Mouse (Mus musculus): ENCODE data around the gene Fbxl13. TPM values are rescaled to one million over a fixed set of nuclear protein-coding genes. Genes with fewer than 3 reads are reported as not detected.
A peak's percentile ranks its signal among the peaks of the same experiment; 100 is the strongest.

The Fbxl13 gene
- total and polyA plus RNA-seq, 3 experiments = 0.14 to 0.30 (median 0.19) TPM

- TF ChIP-seq MAZ (IDR thresholded peaks at IDR 0.05; ENCODE audit: low read depth, low read length) = no peak
- TF ChIP-seq MYC (IDR thresholded peaks at IDR 0.05; ENCODE audit: low read depth, low read length) = no peak
- no peak for TF ChIP-seq HCFC1 (IDR thresholded peaks at IDR 0.05; ENCODE audit: low read depth, low read length)
- TF ChIP-seq KAT2A (IDR thresholded peaks at IDR 0.05; ENCODE audit: insufficient replicate concordance, low read length) = no peak
- TF ChIP-seq POLR2AphosphoS2 (IDR thresholded peaks at IDR 0.05; ENCODE audit: low read depth, low read length) = no peak
- TF ChIP-seq SMC3 (IDR thresholded peaks at IDR 0.05; ENCODE audit: low read depth, low read length) = no peak
- no peak for TF ChIP-seq MAFK (IDR thresholded peaks at IDR 0.05; ENCODE audit: insufficient replicate concordance, low read length)
- TF ChIP-seq RCOR1 (conservative IDR thresholded peaks at IDR 0.05; ENCODE audit: low read depth, low read length) = no peak
- TF ChIP-seq NRF1 (IDR thresholded peaks at IDR 0.05; ENCODE audit: low read depth, low read length) = no peak
- no peak for TF ChIP-seq MXI1 (IDR thresholded peaks at IDR 0.05; ENCODE audit: low read depth, low read length)
- TF ChIP-seq UBTF (IDR thresholded peaks at IDR 0.05; ENCODE audit: low read depth, low read length) = no peak
- TF ChIP-seq IRF4 (IDR thresholded peaks at IDR 0.05; ENCODE audit: low read depth, low read length) = no peak
- no peak for TF ChIP-seq USF2 (conservative IDR thresholded peaks at IDR 0.05; ENCODE audit: low read depth, low read length)
- TF ChIP-seq CHD1 (IDR thresholded peaks at IDR 0.05; ENCODE audit: low read depth, low read length) = no peak
- no peak for TF ChIP-seq JUN (IDR thresholded peaks at IDR 0.05; ENCODE audit: insufficient read depth, low read depth, low read length)
- no peak for TF ChIP-seq POLR2A (IDR thresholded peaks at IDR 0.05; ENCODE audit: low read depth, low read length)
- no peak for TF ChIP-seq EP300 (IDR thresholded peaks at IDR 0.05; ENCODE audit: low read length)
- TF ChIP-seq USF1 (IDR thresholded peaks at IDR 0.05; ENCODE audit: low read depth, low read length) = no peak
- in situ Hi-C loops (cut with MboI; ENCODE audit: low pct_ligation_motif_present, low pct_unique_long_range_greater_than_20kb, low sequenced_read_pairs) (loop anchor here (5.0 to 10.0 kb wide), 2 partner anchors 160 to 323 kb away; no protein-coding TSS in a partner anchor), dilution Hi-C loops (cut with MboI; ENCODE audit: extremely low pct_ligation_motif_present, extremely low pct_unique_long_range_greater_than_20kb, low sequenced_read_pairs) (no loop called here)
- no peaks in the 10 kb centered on the region for H3K4me1 ChIP-seq (ENCODE audit: control insufficient read depth in 1 of 2, insufficient read depth in 2 of 2)
- H3K79me2 ChIP-seq (replicated peaks; ENCODE audit: control insufficient read depth, extremely low read depth, insufficient read depth, poor library complexity, severe bottlenecking) = no peaks in the 10 kb centered on the region
- no peak overlapping the region for H3K4me2 ChIP-seq (ENCODE audit: insufficient read depth, low read depth, poor library complexity, severe bottlenecking)
- H3K9me3 ChIP-seq (replicated peaks; ENCODE audit: low read length) = no peaks in the 10 kb centered on the region
- H3K9ac ChIP-seq (ENCODE audit: insufficient read depth, low read depth) = no peak overlapping the region
- no peaks in the 10 kb centered on the region for H3K27me3 ChIP-seq (replicated peaks)
- no peaks in the 10 kb centered on the region for H3K36me3 ChIP-seq (replicated peaks in 1 of 2; ENCODE audit: control insufficient read depth in 1 of 2, insufficient read depth in 1 of 2, low read length in 1 of 2)
- H3K27ac ChIP-seq (ENCODE audit: insufficient read depth, low read depth) = no peak overlapping the region
- no peak overlapping the region for H3K4me3 ChIP-seq (replicated peaks in 1 of 3; ENCODE audit: low read depth in 2 of 3, low read length in 2 of 3, poor library complexity in 1 of 3)
- peak; percentile 6 for DNase-seq (ENCODE audit: extremely low read depth)
Observed at GRCm38 (mm10) chr5:21587683-21588082, 57.8 kb downstream of the Fbxl13 start.

GRCm38 (mm10) chr5:21586763-21587162 is 58.7 kb downstream of the Fbxl13 start:
- H3K9me3 ChIP-seq (replicated peaks; ENCODE audit: low read length) = no peaks in the 10 kb centered on the region
- H3K4me2 ChIP-seq (ENCODE audit: insufficient read depth, low read depth, poor library complexity, severe bottlenecking) = no peak overlapping the region
- H3K9ac ChIP-seq (ENCODE audit: insufficient read depth, low read depth) = no peak overlapping the region
- no peaks in the 10 kb centered on the region for H3K27me3 ChIP-seq (replicated peaks)
- in situ Hi-C loops (cut with MboI; ENCODE audit: low pct_ligation_motif_present, low pct_unique_long_range_greater_than_20kb, low sequenced_read_pairs) = loop anchor here (5.0 to 10.0 kb wide), 2 partner anchors 159 to 322 kb away; no protein-coding TSS in a partner anchor
- H3K79me2 ChIP-seq (replicated peaks; ENCODE audit: control insufficient read depth, extremely low read depth, insufficient read depth, poor library complexity, severe bottlenecking) = no peaks in the 10 kb centered on the region
- dilution Hi-C loops (cut with MboI; ENCODE audit: extremely low pct_ligation_motif_present, extremely low pct_unique_long_range_greater_than_20kb, low sequenced_read_pairs) = no loop called here
- no peaks in the 10 kb centered on the region for H3K36me3 ChIP-seq (replicated peaks in 1 of 2; ENCODE audit: control insufficient read depth in 1 of 2, insufficient read depth in 1 of 2, low read length in 1 of 2)
- no peaks in the 10 kb centered on the region for H3K4me1 ChIP-seq (ENCODE audit: control insufficient read depth in 1 of 2, insufficient read depth in 2 of 2)
- DNase-seq (ENCODE audit: extremely low read depth) = peak; percentile 61
- H3K27ac ChIP-seq (ENCODE audit: insufficient read depth, low read depth) = no peak overlapping the region
- no peak overlapping the region for H3K4me3 ChIP-seq (replicated peaks in 1 of 3; ENCODE audit: low read depth in 2 of 3, low read length in 2 of 3, poor library complexity in 1 of 3)
- TF ChIP-seq ZNF384 (IDR thresholded peaks at IDR 0.05; ENCODE audit: low read depth, low read length) (no peak), MAX (IDR thresholded peaks at IDR 0.05; ENCODE audit: low read length) (no peak), MAFK (IDR thresholded peaks at IDR 0.05; ENCODE audit: insufficient replicate concordance, low read length) (no peak), MAZ (IDR thresholded peaks at IDR 0.05; ENCODE audit: low read depth, low read length) (no peak), IRF4 (IDR thresholded peaks at IDR 0.05; ENCODE audit: low read depth, low read length) (no peak; the same call in 1 of the 2 replicates), UBTF (IDR thresholded peaks at IDR 0.05; ENCODE audit: low read depth, low read length) (no peak), ELF1 (IDR thresholded peaks at IDR 0.05; ENCODE audit: low read depth, low read length) (no peak), NRF1 (IDR thresholded peaks at IDR 0.05; ENCODE audit: low read depth, low read length) (0 out of 2 replicates have a peak, but pooled peaks have one; percentile 13), TBP (conservative IDR thresholded peaks at IDR 0.05; ENCODE audit: low read depth, low read length) (no peak), SIN3A (IDR thresholded peaks at IDR 0.05; ENCODE audit: low read length) (no peak), NELFE (IDR thresholded peaks at IDR 0.05; ENCODE audit: low read depth, low read length) (no peak), E2F4 (IDR thresholded peaks at IDR 0.05; ENCODE audit: insufficient replicate concordance, low read depth, low read length) (no peak), EP300 (IDR thresholded peaks at IDR 0.05; ENCODE audit: low read length) (no peak), USF2 (conservative IDR thresholded peaks at IDR 0.05; ENCODE audit: low read depth, low read length) (no peak), HCFC1 (IDR thresholded peaks at IDR 0.05; ENCODE audit: low read depth, low read length) (no peak), CHD1 (IDR thresholded peaks at IDR 0.05; ENCODE audit: low read depth, low read length) (no peak), ZMIZ1 (IDR thresholded peaks at IDR 0.05; ENCODE audit: low read depth, low read length) (no peak), USF1 (IDR thresholded peaks at IDR 0.05; ENCODE audit: low read depth, low read length) (no peak), ZC3H11A (IDR thresholded peaks at IDR 0.05; ENCODE audit: low read depth, low read length) (peak; percentile 83), SMC3 (IDR thresholded peaks at IDR 0.05; ENCODE audit: low read depth, low read length) (peak; percentile 98), CHD2 (IDR thresholded peaks at IDR 0.05; ENCODE audit: low read length) (no peak), JUND (conservative IDR thresholded peaks at IDR 0.05; ENCODE audit: low read depth, low read length) (no peak), RCOR1 (conservative IDR thresholded peaks at IDR 0.05; ENCODE audit: low read depth, low read length) (no peak), RAD21 (IDR thresholded peaks at IDR 0.05; ENCODE audit: low read depth, low read length) (peak; percentile 97), ETS1 (conservative IDR thresholded peaks at IDR 0.05; ENCODE audit: low read depth, low read length) (no peak), KAT2A (IDR thresholded peaks at IDR 0.05; ENCODE audit: insufficient replicate concordance, low read length) (no peak)

Measured in CH12.LX (cell line).